Comparison of ENCODE assay signal across 8 mouse cellular contexts in the genomic region with DNA sequence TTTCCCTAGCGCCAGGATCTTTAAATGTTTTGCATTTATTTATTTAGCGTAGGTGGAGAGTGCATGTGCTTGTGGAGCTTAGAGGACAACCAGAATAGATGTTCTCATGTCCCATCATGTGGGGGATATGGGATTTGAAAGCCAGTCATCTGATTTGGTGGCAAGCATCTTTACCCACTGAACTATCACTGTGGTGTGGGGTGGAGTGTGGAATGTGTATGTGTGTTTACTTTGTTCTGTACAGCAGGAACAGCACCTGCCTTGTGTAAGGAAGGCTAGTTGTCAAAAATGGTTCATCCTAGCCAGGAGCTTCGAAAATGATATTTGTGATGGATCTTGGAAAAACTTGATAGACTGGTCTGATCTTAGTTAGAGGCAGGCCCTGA. TPM values are rescaled to one million over a fixed set of nuclear protein-coding genes. Genes with fewer than 3 reads are reported as not detected.
DNase-seq lines count a peak whose midpoint lies in the region; ATAC-seq and TF ChIP-seq lines count a peak whose summit lies in the region.

No protein-coding gene starts in this region.

- TF ChIP-seq POLR2A in thymus, adult 2 months (IDR thresholded peaks at IDR 0.05; ENCODE audit: control insufficient read depth, extremely low read depth, insufficient read depth, low read length, poor library complexity), result no peak

- intact Hi-C loops in gastrocnemius, postnatal 14 days (cut with DNase I; ENCODE audit: low total_unique reads), result no loop called here

- TF ChIP-seq CTCF in thymus, adult 2 months (IDR thresholded peaks at IDR 0.05; ENCODE audit: borderline replicate concordance, control insufficient read depth, extremely low read depth, insufficient read depth, low read length, poor library complexity), result no peak

- peak overlapping the region; percentile 75 for H3K4me3 ChIP-seq in thymus, adult 2 months (ENCODE audit: control insufficient read depth, insufficient read depth, low read length)
- peak overlapping the region; percentile 71 for H3K4me3 ChIP-seq in liver, embryonic 12.5 days
- H3K4me3 ChIP-seq in stomach, embryonic 15.5 days (replicated peaks), result peak overlapping the region; percentile 73

- H3K4me1 ChIP-seq in thymus, adult 2 months (replicated peaks; ENCODE audit: control insufficient read depth, insufficient read depth, low read length), result peaks cover 6% of the 10 kb centered on the region
- peaks cover 25% of the 10 kb centered on the region for H3K4me1 ChIP-seq in liver, embryonic 12.5 days
- H3K4me1 ChIP-seq in stomach, embryonic 15.5 days, result peaks cover 10% of the 10 kb centered on the region

- peak overlapping the region; percentile 93 for H3K4me2 ChIP-seq in liver, embryonic 12.5 days
- H3K4me2 ChIP-seq in stomach, embryonic 15.5 days, result peak overlapping the region; percentile 69

- peak; percentile 13 for ATAC-seq in liver, embryonic 12.5 days
- peak; percentile 2; the same call in 1 of the 2 replicates for ATAC-seq in stomach, embryonic 15.5 days (ENCODE audit: insufficient read depth, low FRiP score, low read depth)

- no peaks in the 10 kb centered on the region for H3K27me3 ChIP-seq in thymus, adult 2 months (ENCODE audit: control insufficient read depth, insufficient read depth, low read length)
- peaks cover 26% of the 10 kb centered on the region; the same call in 1 of the 2 replicates for H3K27me3 ChIP-seq in liver, embryonic 12.5 days (replicated peaks)
- H3K27me3 ChIP-seq in stomach, embryonic 15.5 days (replicated peaks), result no peaks in the 10 kb centered on the region

- H3K27ac ChIP-seq in thymus, adult 2 months (ENCODE audit: control insufficient read depth, insufficient read depth, low read length), result peak overlapping the region; percentile 87
- peak overlapping the region; percentile 82 for H3K27ac ChIP-seq in liver, embryonic 12.5 days
- peak overlapping the region; percentile 92 for H3K27ac ChIP-seq in stomach, embryonic 15.5 days

- H3K9me3 ChIP-seq in liver, embryonic 12.5 days (replicated peaks), result no peaks in the 10 kb centered on the region
- no peaks in the 10 kb centered on the region for H3K9me3 ChIP-seq in stomach, embryonic 15.5 days

- WGBS in thymus, adult 2 months, result 18% methylated on average over 3 of the region's 3 CpGs
- 10% methylated on average over 3 of the region's 3 CpGs for WGBS in liver, embryonic 12.5 days (ENCODE audit: insufficient replicate concordance)
- 24% methylated on average over 3 of the region's 3 CpGs for WGBS in stomach, embryonic 15.5 days

- H3K36me3 ChIP-seq in thymus, adult 2 months (ENCODE audit: control insufficient read depth, insufficient read depth, low read length), result no peaks in the 10 kb centered on the region
- no peaks in the 10 kb centered on the region for H3K36me3 ChIP-seq in liver, embryonic 12.5 days
- no peaks in the 10 kb centered on the region for H3K36me3 ChIP-seq in stomach, embryonic 15.5 days

- peak overlapping the region; percentile 73 for H3K9ac ChIP-seq in liver, embryonic 12.5 days
- H3K9ac ChIP-seq in stomach, embryonic 15.5 days, result peak overlapping the region; percentile 13; the same call in 1 of the 2 replicates

- peak; percentile 5 for DNase-seq in embryo, embryonic 10 days (ENCODE audit: low spot score)
- DNase-seq in embryo, embryonic 11 days, result no peak
- DNase-seq in thymus, adult 2 months, result no peak
- DNase-seq in thymus, postnatal 4 days, result no peak
- no peak for DNase-seq in urinary bladder, postnatal 25 days (ENCODE audit: low spot score)
- DNase-seq in gastrocnemius, postnatal 14 days, result no peak

RNA-seq across cellular contexts. Expression of gene Trim26, which starts 0.5 kb away (rescaled TPM):
- 32.0 and 39.9 TPM in 2 replicates for polyA plus RNA-seq in thymus, adult 2 months (2012; rRNA removed)
- polyA plus RNA-seq in liver, embryonic 12.5 days (2016; fragmentation: Nextera tagmentation; extraction: Ambion mirVana), result 14.4 and 16.2 TPM in 2 replicates
- polyA plus RNA-seq in stomach, embryonic 15.5 days (2015; fragmentation: Nextera tagmentation; extraction: Ambion mirVana), result 41.0 and 42.2 TPM in 2 replicates
- total RNA-seq in gastrocnemius, postnatal 14 days (2021), result 10 to 100 TPM; 14.7 to 15.7 TPM

RNA-seq across cellular contexts. Expression of gene H2-M10.6, which starts 24.4 kb away (rescaled TPM):
- polyA plus RNA-seq in thymus, adult 2 months (2012; rRNA removed), result not detected in 2 replicates
- not detected in 2 replicates for polyA plus RNA-seq in liver, embryonic 12.5 days (2016; fragmentation: Nextera tagmentation; extraction: Ambion mirVana)
- polyA plus RNA-seq in stomach, embryonic 15.5 days (2015; fragmentation: Nextera tagmentation; extraction: Ambion mirVana), result not detected in 2 replicates
- not detected for total RNA-seq in gastrocnemius, postnatal 14 days (2021)

RNA-seq across cellular contexts. Expression of gene Trim15, which starts 30.6 kb away (rescaled TPM):
- polyA plus RNA-seq in thymus, adult 2 months (2012; rRNA removed), result 0.13 and 0.30 TPM in 2 replicates
- polyA plus RNA-seq in liver, embryonic 12.5 days (2016; fragmentation: Nextera tagmentation; extraction: Ambion mirVana), result 0.38 and 0.43 TPM in 2 replicates
- polyA plus RNA-seq in stomach, embryonic 15.5 days (2015; fragmentation: Nextera tagmentation; extraction: Ambion mirVana), result 1.2 and 1.4 TPM in 2 replicates
- not detected for total RNA-seq in gastrocnemius, postnatal 14 days (2021)

RNA-seq across cellular contexts. Expression of gene Trim10, which starts 33.0 kb away (rescaled TPM):
- polyA plus RNA-seq in thymus, adult 2 months (2012; rRNA removed), result 0.09 TPM in 1 of 2 replicates, not detected in the other
- 227 and 235 TPM in 2 replicates for polyA plus RNA-seq in liver, embryonic 12.5 days (2016; fragmentation: Nextera tagmentation; extraction: Ambion mirVana)
- polyA plus RNA-seq in stomach, embryonic 15.5 days (2015; fragmentation: Nextera tagmentation; extraction: Ambion mirVana), result 9.3 and 25.4 TPM in 2 replicates
- total RNA-seq in gastrocnemius, postnatal 14 days (2021), result not detected

RNA-seq across cellular contexts. Expression of gene Trim40, which starts 53.5 kb away (rescaled TPM):
- polyA plus RNA-seq in thymus, adult 2 months (2012; rRNA removed), result 0.38 and 0.71 TPM in 2 replicates
- not detected in 2 replicates for polyA plus RNA-seq in liver, embryonic 12.5 days (2016; fragmentation: Nextera tagmentation; extraction: Ambion mirVana)
- polyA plus RNA-seq in stomach, embryonic 15.5 days (2015; fragmentation: Nextera tagmentation; extraction: Ambion mirVana), result 0.06 and 0.08 TPM in 2 replicates
- not detected for total RNA-seq in gastrocnemius, postnatal 14 days (2021)
